Mouse (Mus musculus) cerebellum, adult 18-20 months (tissue): ENCODE measurements around the gene Lrch1.

Source experiments
- DNase-seq, 2 experiments: peaks; one replicate each; pipeline ENCODE4 v3.0.0; 2021

Gene Lrch1

GRCm38 (mm10) chr14:74846668-74847067 is 101.0 kb downstream of the Lrch1 start:
- no peak for DNase-seq

DNA sequence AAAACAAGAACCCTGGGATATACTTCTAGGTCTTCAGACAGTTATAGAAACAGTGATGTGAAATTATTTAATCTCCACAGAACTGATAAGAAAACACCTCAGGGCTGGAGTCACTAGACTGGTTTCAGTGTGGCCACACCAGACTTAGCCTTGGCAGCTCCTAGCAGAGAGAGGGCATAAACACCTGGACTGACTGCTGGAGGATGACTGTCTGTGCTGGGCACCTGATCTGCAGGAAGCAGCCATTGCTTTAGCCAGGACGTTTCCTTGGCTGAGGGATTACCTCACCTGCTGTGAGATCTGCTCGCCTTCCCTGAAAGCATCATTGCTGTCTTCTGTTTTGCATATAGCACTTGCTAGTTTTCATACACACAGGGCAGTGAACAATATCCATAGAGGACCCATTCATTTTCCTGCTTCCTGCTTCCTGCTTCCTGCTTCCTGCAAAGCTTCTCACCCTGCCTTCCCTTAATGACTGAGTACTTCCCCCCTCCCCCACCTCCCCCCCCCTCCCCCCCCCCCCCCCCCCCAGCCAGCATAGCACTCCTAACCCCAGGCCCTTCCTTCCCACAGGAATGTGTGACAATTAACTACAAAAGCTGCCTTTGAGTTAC is 101.9 kb downstream of the Lrch1 start:
- peak in 1 of 2 experiments; percentile 18 for DNase-seq

DNA sequence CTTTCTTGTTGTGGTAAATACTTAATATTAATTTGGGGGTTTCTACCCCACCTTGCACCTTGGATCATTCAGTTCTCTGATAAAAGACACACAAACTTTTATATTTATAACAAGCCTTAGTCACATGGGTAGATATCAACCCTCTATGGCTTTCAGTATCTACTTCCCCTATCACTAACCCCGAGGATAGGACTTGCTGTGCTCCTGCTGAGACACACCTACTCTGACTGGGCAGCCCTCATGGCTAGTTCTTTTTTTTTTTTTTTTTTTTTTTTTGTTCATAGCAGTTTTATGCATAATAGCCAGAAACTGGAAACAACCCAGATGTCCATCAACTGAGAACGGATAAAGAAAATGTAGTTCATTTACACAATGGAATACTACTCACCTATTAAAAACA is 106.0 kb downstream of the Lrch1 start:
- DNase-seq: no peak

DNA sequence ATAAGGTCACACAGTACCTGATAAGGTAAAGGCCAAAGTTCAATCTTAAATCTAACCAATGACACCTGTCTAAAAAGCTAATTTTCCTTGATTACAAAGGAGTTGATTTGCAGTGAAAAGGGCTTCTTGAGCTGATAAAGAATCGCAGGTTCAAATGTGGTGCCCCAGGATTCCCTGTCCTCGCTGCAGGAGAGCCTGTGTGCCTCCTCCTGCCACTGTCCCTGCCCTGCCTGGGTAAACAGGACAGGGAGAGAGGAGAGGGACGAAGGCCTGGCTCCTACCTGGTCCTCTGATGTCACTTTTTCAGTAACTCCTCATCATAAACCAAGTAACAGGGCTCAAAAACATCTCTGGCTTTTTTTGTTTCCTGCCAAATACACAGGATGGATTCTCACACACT is 106.4 kb downstream of the Lrch1 start:
- no peak for DNase-seq

DNA sequence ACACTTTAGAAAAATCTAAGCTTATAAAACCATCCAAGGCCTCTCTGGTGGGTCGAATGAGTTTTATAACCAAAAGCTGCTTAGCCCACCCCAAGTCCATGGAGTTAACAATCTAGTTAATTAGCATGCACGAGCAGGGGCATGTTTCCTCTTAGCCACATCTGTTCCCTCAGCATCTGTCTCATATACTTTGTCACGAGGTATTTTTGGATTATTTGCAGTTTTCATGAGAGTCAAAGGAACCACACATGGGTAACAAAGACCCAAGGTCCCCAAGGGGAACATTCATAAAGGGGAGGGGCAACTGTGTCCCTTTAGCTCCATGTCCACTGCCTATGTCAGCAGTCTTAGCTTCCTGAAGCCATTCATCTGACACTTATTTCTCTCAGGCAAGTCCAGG is 106.9 kb downstream of the Lrch1 start:
- no peak for DNase-seq

- DNase-seq: no peak
Observed at GRCm38 (mm10) chr14:74840328-74840727, 107.3 kb downstream of the Lrch1 start.

DNA sequence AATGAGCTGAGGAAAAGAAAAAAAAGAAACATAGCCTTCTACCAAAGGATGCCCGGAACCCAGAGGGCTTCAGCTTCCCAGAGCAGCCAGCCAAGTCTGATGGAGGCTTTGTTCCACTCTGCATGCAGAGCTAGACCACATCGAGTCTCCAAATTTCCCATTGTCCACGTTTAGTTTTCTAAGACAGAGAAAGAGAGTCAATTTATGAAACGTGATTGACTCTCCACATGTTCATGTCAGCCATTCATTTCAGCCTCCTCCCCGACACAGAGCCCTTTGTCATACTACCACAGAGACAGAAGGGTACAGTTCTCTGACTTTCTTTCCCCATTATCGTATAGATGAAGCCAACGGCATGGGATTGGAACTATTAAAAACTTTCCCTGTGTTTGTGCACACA is 108.9 kb downstream of the Lrch1 start:
- DNase-seq: no peak

DNA sequence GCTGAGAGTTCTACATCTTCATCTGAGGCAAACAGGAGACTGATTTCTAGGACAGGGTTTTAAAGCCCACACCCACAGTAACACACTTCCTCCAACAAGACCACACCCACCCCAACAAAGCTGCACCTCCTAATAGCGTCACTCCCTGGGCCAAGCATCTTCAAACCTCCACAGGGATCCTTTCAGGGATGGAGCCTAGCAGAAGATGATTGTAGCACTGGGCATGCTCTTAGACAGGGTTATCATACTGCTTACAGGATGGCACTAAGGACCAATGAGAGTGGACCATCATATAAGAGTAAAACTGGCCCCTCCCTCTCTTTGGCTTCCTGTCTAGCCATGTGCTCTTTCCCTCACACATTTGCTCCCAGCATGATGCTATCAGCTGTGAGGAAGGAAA is 112.7 kb downstream of the Lrch1 start:
- no peak for DNase-seq

DNA sequence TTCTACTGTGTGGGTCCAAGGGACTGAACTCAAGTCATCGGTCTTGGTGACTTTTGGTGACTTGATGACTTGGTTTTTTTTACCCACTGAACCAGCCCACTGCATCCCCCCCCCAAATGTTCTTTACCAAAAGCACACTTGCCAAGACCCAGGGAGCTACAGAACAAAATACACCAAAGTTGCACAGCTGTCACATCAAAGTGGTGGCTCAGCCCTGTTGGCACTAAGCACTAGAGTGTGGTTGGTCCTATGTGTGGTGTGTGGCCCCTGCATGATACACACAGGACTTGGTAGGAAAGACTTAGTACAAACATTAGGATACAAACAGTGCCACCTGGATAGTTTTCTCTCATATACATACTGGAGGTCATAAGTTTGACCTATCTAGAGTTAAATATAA is 113.5 kb downstream of the Lrch1 start:
- no peak for DNase-seq

- DNase-seq: no peak
Observed at GRCm38 (mm10) chr14:74831653-74832052, 116.0 kb downstream of the Lrch1 start.

DNA sequence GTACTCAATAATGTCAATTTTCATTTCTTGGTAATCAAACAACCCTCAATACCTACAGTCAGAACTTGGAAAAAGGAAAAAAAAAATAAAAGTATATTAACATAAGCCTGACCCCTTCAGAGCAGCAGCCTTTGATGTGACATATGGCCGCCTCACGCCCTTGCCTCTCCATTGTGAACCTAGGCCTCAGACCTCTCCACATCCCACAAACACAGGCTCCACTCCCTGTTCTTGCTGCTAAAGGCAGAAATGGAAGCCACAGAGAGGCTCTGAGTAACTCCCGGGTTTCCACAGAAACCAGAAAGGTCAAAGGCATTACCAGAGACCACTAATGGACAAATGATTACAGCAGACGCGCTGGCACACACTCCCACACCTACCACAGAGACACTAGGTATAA is 116.6 kb downstream of the Lrch1 start:
- no peak for DNase-seq

DNA sequence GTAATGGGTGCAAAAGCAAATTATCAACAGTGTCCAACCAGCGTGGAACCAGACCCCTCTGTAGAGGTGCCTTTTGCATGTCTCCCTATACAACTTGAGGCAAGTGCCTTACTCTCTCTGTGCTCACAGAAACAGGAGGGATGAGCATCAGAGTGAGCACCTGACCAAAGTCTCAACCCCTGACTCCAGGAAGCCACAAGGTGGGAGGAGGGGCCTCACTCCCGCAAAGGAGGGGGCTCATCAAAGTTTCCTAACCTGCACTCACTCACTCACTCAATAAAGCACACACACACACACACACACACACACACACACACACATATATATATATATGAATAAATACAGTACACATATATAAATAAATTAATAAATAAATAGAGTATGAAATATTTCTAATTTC is 117.1 kb downstream of the Lrch1 start:
- no peak for DNase-seq

DNA sequence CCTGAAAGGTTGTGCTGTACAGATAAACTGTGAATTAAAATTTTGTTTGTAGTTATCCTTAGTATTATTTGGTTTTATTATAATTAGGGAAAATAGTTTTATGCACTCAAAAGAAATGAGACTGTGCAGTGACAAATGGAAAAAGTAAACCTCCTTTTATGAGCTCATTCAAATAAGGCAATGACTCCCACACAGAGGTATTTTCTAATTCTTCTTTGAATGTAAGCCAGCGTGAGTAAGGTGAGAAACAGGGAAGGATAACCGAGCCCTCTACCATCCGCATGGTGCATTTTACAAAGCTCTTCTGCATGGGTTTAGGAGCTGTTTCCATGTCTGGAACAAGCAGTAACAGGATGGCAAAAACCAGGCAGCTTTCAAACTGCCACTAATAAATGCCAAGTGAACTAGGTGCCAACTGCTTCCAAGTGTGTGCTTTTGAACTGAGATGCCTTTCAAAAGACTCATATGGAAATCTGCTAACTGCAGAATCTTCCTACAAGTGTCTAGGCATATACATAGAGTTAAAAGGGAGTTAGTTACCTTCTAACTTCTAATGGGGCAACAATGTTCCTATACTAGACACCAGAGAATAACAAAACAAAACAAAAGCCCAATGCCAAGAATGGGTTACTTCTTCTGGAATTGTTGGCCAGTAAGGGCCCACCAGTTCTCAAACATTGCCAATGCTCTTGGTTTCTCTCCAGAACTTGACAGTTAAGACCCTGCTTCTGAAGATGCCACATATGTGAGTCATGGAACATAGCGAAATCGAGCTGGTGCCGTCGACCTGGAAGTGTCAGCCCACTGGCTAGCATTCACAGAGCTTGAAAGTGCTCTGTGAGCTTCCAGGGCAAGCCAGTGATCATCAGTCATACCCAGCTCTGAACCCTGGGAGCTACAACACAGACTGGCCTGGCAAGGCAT is 124.7 kb downstream of the Lrch1 start:
- no peak for DNase-seq

GRCm38 (mm10) chr14:74822048-74822447 is 125.6 kb downstream of the Lrch1 start:
- no peak for DNase-seq

DNA sequence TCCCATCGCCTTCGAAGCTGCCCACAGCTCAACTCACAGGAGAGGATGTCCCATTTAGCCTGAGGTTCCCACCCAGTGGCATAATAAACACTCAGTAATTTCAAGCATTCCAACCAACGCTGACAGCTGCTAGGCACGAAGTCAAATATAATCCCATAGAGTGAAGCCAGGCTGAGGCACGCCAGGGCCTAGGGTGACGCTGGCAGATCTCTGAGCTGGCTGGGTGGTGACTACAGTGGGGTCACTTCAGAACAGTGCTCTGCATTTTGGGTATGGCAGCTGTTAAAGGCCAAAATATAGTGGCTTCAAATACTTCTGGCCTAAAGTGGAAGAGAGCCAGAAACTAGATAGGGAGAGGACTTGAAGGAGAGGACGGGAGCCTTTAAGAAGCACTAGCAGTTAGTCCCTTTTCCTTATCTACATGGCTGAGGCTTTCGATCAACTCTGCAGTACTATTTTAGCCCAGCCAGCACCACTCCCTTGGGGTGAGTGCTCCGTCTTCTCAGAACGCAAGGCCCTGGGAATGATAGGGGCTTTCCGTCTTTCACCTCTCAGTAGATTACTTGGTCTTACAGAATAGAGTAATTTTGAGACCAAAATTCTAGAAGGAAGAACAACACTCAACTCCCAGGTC is 127.4 kb downstream of the Lrch1 start:
- no peak for DNase-seq

DNA sequence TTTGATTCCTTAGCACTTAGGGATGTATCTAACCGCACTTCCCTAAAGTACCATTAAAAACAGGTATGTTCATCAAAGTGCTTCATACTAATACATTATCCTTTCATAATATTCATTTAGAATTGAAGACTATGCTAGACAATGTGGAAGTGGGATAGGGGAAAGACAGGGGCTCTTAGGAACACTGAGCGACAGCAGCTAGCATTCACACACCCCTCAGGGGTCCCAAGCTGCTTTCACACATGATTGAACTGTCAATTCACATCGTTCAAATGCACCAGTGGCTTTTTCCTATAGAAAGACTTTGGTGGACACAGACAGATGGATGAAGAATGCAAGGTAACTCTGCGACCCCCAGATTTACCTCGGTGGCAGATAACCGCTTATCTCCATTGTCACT is 131.0 kb downstream of the Lrch1 start:
- no peak for DNase-seq

DNA sequence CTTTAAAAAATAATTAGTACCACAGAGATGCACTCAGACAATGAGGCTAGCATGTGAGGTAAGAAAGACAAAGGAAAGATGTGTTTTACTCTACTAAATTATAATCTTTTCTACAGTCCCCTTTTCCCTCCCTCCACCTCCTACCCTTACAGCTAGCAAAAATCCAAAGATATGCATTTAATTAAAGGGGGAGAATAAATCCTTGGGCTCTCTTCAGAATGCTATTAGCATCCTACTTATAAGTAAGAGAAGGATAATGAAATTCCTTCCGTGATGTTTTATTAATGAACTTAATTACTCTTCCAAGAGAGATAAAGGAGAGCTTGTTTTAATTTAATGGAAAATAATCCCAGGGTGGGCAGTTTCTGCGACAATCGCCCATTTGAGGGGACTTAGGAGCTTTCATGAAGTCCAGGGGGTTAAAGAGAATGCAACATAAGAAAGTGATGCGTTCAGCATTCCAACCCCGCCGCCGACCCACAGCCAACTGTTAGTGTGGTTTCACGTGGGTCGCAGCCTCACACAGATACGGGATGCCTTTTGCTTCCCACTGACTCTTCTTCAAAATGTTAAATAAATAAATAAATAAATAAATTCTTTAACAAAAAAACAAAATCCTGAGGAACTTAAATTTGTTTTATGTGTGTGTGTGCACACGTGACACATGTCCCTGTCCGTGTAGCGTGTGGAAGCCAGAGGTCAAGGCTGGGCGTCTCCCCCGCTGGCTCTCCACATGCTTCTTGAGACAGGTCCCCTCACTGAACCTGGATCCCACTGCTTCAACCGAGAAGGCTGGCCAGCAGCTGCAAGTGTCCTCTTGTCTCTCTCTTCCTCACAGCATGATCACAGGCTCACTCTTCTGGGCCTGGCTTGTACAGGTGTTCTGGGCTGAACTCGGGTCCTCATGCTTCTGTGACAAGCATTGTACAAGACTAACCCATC is 132.6 kb downstream of the Lrch1 start:
- no peak for DNase-seq

GRCm38 (mm10) chr14:74811617-74812016 is 136.1 kb downstream of the Lrch1 start:
- no peak for DNase-seq

- DNase-seq: no peak
Observed at GRCm38 (mm10) chr14:74801961-74802360, 145.7 kb downstream of the Lrch1 start.

GRCm38 (mm10) chr14:74798063-74798890 is 149.4 kb downstream of the Lrch1 start:
- no peak for DNase-seq

DNA sequence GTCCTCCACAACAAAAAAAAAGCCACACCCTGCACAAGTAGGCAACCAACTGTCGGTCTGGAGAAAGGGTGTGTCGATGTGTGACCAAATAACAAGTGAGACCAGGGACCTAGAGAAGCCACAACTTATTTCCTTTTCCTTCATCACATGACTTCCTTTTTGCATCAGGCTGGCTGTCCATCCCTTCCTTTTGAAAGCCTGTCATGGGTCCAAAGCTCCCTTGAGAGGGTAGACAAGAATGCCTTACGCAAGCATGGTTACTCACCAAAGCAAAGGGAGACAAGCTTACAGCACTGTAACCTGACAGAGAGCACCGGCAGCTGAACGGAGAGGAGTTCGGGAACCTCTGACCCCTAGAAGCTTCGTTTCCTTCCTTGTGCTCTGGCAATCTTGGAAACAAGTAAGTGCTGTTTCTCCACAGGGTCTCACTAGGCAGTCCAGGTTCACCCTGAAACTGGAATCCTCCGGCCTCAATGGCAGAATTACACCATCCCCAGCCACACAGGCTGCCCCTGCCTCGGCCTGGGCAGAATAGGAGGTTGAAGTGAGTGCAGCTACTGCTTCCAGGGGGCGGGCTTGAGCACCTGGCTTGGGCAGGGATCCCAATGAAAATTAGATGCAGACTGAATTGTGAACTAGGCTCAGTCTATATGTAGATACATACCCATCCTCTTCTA is 150.2 kb downstream of the Lrch1 start:
- no peak for DNase-seq
